Mouse (Mus musculus) stomach, postnatal 0 days (tissue): Measurements from ENCODE around the gene Misp. TPM values are rescaled to one million over a fixed set of nuclear protein-coding genes. Genes with fewer than 3 reads are reported as not detected.
A peak's percentile ranks its signal among the peaks of the same experiment; 100 is the strongest.

Source experiments
- ATAC-seq: fragments of 200-750 bp; cut with Nextera tagmentation; 2 replicates; pipeline ENCODE4 v1.8.0; 2017; ENCODE audit not compliant: low FRiP score, low TSS enrichment
- DNase-seq: peaks from one replicate; pipeline ENCODE4 v3.0.0-alpha.2; 2016; ENCODE audit warnings: low spot score
- H3K27ac ChIP-seq: fragments of 300-500 bp; sonication (generic); replicated peaks from 2 replicates; pipeline ENCODE4 v1.5.1; 2014; ENCODE audit warnings: mild to moderate bottlenecking, control low read depth
- H3K27me3 ChIP-seq: fragments of 300-500 bp; sonication (generic); 2 replicates; pipeline ENCODE4 v1.6.1; 2014; ENCODE audit warnings: low read length; ENCODE audit not compliant: control insufficient read depth, insufficient read depth
- H3K36me3 ChIP-seq: fragments of 300-500 bp; sonication (generic); 2 replicates; pipeline ENCODE4 v1.6.1; 2014; ENCODE audit warnings: low read length, mixed read lengths; ENCODE audit not compliant: control insufficient read depth, insufficient read depth
- H3K4me1 ChIP-seq: fragments of 300-500 bp; sonication (generic); replicated peaks from 2 replicates; pipeline ENCODE4 v1.6.1; 2014; ENCODE audit warnings: antibody characterized with exemption; ENCODE audit not compliant: control insufficient read depth, insufficient read depth
- H3K4me2 ChIP-seq: fragments of 300-500 bp; sonication (generic); replicated peaks from 2 replicates; pipeline ENCODE4 v1.6.1; 2014; ENCODE audit warnings: low read depth, mild to moderate bottlenecking, control low read depth, moderate library complexity
- H3K4me3 ChIP-seq: fragments of 300-500 bp; sonication (generic); 2 replicates; pipeline ENCODE4 v1.5.1; 2014; ENCODE audit warnings: low read depth, low read length, control low read depth
- H3K9ac ChIP-seq: fragments of 300-500 bp; sonication (generic); 2 replicates; pipeline ENCODE4 v1.6.1; 2014; ENCODE audit warnings: mild to moderate bottlenecking, low read length, control low read depth, mixed read lengths
- H3K9me3 ChIP-seq: fragments of 300-500 bp; sonication (generic); 2 replicates; pipeline ENCODE4 v1.6.1; 2016; ENCODE audit warnings: low read length; ENCODE audit not compliant: control insufficient read depth
- CTCF ChIP-seq: IDR thresholded peaks from 2 replicates; pipeline ENCODE4 v1.5.1; 2016; ENCODE audit warnings: antibody characterized with exemption, low read depth, mild to moderate bottlenecking, moderate library complexity
- EP300 ChIP-seq: optimal IDR thresholded peaks from 2 replicates; pipeline ENCODE3; 2016; ENCODE audit warnings: antibody characterized with exemption
- WGBS: fragments of 180-500 bp; shearing (Covaris S2); extraction: QIAGEN DNeasy Blood & Tissue Kit; methylation state at CpG from one replicate; pipeline ENCODE4 v1.1.7; 2014; 5-methylcytosine and 5-hydroxymethylcytosine counted together
- polyA plus RNA-seq: library from polyadenylated mRNA; unstranded; fragments of >200 nt; fragmentation: Nextera tagmentation; extraction: Ambion mirVana; gene quantifications from 2 replicates; pipeline ENCODE4 v1.2.1, GENCODE M21; 2015

The Misp gene
- polyA plus RNA-seq, 1 experiment from 2014 or later = 58.0 TPM

DNA sequence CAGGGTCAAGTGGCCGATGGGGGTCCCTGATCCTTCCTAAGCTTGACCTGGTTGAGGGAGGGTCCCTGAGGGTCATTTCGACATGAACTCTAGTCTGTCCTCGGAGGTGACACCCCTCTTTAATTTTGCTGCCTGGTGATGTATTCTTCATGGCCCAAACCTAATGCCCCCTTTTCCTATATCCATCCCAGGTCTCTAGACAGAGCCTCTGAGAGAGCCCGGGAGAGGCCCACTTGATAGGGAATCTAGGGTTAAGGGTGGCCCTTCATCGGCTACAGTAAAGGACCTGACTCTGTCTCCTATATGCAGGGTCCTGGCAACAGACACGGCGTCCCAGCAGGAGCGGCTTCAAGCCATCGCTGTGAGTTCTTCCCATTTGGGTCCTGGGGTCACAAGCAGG, 14.5 kb upstream of the Misp start:
- ATAC-seq (no peak), DNase-seq (no peak)
- H3K27ac ChIP-seq = no peak overlapping the region
- no peaks in the 10 kb centered on the region for H3K9me3 ChIP-seq
- no peak overlapping the region for H3K4me3 ChIP-seq
- WGBS = 85% methylated on average over 9 of the region's 9 CpGs
- no peak for TF ChIP-seq EP300
- TF ChIP-seq CTCF = no peak
- H3K27me3 ChIP-seq = no peaks in the 10 kb centered on the region
- no peak overlapping the region for H3K9ac ChIP-seq
- no peaks in the 10 kb centered on the region for H3K4me1 ChIP-seq
- 0 out of 2 replicates have a peak, but pooled peaks cover 3% of the 10 kb centered on the region for H3K36me3 ChIP-seq
- no peak overlapping the region for H3K4me2 ChIP-seq

DNA sequence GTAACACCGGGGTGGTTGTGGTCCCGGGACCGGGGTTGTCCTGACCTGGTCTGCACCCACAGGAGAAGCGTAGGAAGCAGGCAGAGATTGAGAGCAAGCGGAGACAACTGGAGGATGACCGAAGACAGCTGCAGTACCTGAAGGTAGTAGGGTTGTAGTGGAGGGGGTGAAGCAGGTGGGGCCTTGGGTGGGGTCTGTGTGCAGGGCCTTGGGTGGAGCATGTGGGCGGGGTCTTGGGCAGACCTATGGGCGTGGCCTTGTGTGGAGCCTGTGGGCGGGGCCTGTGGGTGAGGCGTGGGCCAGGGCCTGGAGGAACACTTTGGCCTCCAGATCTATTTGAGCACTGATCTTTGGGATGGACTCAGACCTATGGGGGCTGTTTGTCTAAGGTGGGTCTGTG, 13.8 kb upstream of the Misp start:
- ATAC-seq (no peak), DNase-seq (peak; percentile 68)
- Histone ChIP-seq H3K4me3 (no peak overlapping the region), H3K4me2 (no peak overlapping the region; the same call in 1 of the 2 replicates), H3K36me3 (0 out of 2 replicates have a peak, but pooled peaks cover 3% of the 10 kb centered on the region), H3K27ac (no peak overlapping the region), H3K27me3 (no peaks in the 10 kb centered on the region), H3K9me3 (no peaks in the 10 kb centered on the region), H3K4me1 (no peaks in the 10 kb centered on the region), H3K9ac (no peak overlapping the region)
- no peak for TF ChIP-seq EP300
- TF ChIP-seq CTCF = no peak
- WGBS = 79% methylated on average over 10 of the region's 10 CpGs

DNA sequence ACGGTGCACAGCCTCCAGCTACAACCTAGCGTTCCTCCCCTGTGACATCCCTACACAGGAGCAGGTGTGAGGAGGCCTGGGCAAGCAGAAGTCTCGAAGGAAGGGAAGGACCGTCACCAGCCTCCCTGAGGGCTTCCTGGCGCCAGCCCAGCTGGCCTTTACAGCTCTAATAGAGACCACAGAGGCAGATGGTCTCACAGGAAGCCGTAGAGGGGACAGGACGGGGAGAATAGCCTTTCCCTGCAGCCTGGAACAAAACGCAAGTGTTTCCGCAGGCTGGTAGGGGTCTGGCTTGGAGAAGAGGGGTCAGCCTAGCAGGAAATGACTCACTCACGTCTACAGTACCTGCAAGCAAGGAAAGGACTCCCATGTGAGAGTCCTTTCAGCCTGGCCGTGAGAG, 13.0 kb upstream of the Misp start:
- DNase-seq = no peak
- Histone ChIP-seq H3K9me3 (no peaks in the 10 kb centered on the region), H3K4me3 (no peak overlapping the region), H3K9ac (no peak overlapping the region), H3K36me3 (0 out of 2 replicates have a peak, but pooled peaks cover 3% of the 10 kb centered on the region), H3K4me1 (no peaks in the 10 kb centered on the region), H3K4me2 (no peak overlapping the region), H3K27ac (no peak overlapping the region), H3K27me3 (no peaks in the 10 kb centered on the region)
- no peak for ATAC-seq
- TF ChIP-seq CTCF (no peak), EP300 (no peak)
- 66% methylated on average over 11 of the region's 11 CpGs for WGBS

DNA sequence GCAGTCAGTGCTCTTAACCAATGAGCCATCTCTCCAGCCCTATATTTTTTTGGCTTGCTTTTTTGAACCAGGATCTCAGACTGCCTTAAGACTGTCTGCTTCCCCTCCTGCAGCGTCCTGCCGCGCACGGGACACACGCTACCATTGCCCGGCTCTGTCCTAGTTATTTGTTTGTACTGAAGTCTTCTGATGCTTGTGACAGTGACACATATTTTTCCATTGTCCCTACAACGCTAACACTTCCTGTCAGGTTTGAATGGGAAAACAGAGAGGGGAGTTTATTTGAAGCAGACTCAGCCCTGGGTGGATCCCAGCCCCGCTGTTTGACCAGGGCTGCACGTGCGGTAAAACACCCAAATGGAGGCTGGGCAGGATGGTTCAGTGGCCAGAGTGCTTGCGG, 12.1 kb upstream of the Misp start:
- Histone ChIP-seq H3K9ac (no peak overlapping the region), H3K4me3 (no peak overlapping the region), H3K9me3 (no peaks in the 10 kb centered on the region), H3K27ac (no peak overlapping the region), H3K27me3 (no peaks in the 10 kb centered on the region), H3K4me2 (no peak overlapping the region), H3K36me3 (0 out of 2 replicates have a peak, but pooled peaks cover 3% of the 10 kb centered on the region), H3K4me1 (no peaks in the 10 kb centered on the region)
- 86% methylated on average over 11 of the region's 11 CpGs for WGBS
- DNase-seq (no peak), ATAC-seq (no peak)
- TF ChIP-seq EP300 (no peak), CTCF (no peak)

DNA sequence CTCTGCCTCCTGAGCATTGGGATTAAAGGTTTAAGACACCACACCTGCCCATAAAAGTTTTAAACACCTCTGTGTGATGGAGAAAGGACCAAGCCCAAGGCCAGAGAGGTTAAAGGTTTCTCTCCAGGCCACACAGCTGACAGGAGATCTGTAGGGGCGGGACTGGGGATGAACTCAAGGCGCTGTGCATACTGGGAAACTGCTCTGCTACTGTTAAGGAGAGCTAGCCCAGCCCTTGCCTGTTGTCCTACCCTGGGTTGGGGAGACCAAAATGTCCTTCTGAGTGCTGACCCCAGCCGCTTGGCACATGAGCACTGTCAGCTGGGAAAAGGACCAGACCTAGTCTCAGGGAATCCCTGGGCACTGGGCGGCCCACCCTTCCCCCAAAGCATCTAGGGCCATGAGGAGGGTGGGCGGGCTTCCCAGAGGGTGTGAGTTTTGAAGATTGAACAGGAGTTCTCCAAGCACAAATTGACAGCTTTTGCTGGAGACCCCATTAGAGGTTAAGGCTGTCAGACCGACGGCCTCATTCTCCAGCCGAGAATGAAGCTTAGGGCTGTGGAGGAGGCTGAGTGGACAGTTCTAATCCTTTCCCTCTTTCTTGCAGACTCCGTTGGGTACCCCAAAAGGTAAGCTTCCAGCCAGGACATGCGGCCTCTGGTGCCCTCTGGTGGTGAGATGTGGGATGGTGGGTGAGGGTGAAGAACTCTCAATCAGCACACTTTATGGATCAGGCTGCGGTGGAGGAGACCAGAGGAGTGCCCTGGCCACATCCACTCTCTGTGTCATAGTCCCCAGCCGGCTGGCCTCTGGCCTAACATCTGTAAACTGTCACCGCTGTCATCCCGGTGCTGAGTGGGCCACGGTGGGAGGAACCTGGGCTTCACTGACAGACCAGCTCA, 8.8 kb upstream of the Misp start:
- Histone ChIP-seq H3K36me3 (0 out of 2 replicates have a peak, but pooled peaks cover 3% of the 10 kb centered on the region), H3K9me3 (no peaks in the 10 kb centered on the region), H3K9ac (no peak overlapping the region), H3K4me3 (no peak overlapping the region), H3K27me3 (no peaks in the 10 kb centered on the region), H3K4me1 (no peaks in the 10 kb centered on the region), H3K27ac (no peak overlapping the region), H3K4me2 (no peak overlapping the region)
- 30% methylated on average over 15 of the region's 15 CpGs for WGBS
- TF ChIP-seq EP300 = no peak
- TF ChIP-seq CTCF = peak; percentile 97
- peak; percentile 41 for ATAC-seq
- peak; percentile 86 for DNase-seq

DNA sequence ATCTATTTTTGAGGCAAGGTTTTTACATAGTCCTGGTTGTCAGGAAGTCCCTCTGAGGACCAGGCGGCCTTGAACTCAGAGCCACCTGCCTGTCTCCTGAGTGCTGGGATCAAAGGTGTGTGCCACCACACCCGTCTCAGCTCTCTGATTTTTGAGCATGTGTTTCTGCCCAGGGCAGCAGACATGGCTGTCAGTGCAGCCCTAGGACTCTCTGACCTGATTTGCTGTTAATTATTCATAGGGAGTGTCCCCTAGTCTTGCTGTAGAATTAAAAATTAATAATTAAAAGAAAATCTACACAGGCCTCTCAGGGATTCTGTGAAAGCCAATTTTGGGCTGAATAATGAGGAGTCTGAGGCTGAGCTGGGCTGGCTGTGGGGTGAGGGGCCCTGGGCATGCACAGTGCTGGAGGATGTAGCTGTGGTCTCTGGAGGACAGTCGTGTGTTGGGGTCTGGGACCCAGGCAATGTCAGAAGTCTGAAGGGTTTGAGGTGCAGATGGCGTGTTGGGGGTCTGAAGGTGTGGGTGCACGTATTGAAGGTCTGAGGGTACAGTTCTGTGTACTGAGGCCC, 6.4 kb upstream of the Misp start:
- TF ChIP-seq EP300 = no peak
- no peak for TF ChIP-seq CTCF
- no peaks in the 10 kb centered on the region for H3K4me1 ChIP-seq
- no peak overlapping the region for H3K27ac ChIP-seq
- no peaks in the 10 kb centered on the region for H3K9me3 ChIP-seq
- no peak overlapping the region for H3K9ac ChIP-seq
- no peak for ATAC-seq
- no peak overlapping the region for H3K4me2 ChIP-seq
- no peaks in the 10 kb centered on the region for H3K27me3 ChIP-seq
- WGBS = 81% methylated on average over 5 of the region's 5 CpGs
- no peak for DNase-seq
- no peak overlapping the region for H3K4me3 ChIP-seq
- 0 out of 2 replicates have a peak, but pooled peaks cover under 1% of the 10 kb centered on the region for H3K36me3 ChIP-seq
